Mouse (Mus musculus): Measurements from ENCODE around the gene Zfp953.

DNA sequence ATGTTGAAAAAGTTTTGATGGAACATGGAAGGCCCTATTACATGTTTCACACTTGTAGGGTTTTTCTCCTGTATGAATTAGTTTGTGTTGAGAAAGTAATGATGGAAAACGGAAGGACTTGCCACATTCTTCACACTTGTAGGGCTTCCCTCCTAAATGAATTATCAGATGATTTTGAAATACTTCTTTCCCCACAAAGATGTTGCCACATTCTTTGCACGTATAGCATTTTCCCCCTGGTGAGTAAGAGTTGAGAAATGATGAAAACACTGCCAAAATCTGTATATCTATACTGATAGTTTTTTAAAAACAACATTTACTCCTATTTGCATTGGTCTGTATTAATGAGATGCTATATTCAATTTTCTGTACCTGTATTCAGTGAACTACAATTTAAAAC lies 17.0 kb downstream of the Zfp953 start:
- TF ChIP-seq CTCF (IDR thresholded peaks at IDR 0.05) (no peak), EP300 (IDR thresholded peaks at IDR 0.05) (no peak)
